Mouse (Mus musculus): ENCODE results near the gene Ndufaf3. TPM values are rescaled to one million over a fixed set of nuclear protein-coding genes. Genes with fewer than 3 reads are reported as not detected.

The Ndufaf3 gene
- polyA plus RNA-seq, 1 experiment from 2014 or later, result 65.9 TPM

GRCm38 (mm10) chr9:108568511-108568921, 1.3 kb upstream of the Ndufaf3 start:
- peak overlapping the region; percentile 86 for H3K4me3 ChIP-seq (ENCODE audit: low read length)
- peak overlapping the region; percentile 80; the same call in 1 of the 2 replicates for H3K9ac ChIP-seq (ENCODE audit: low read length)
- peaks cover 37% of the 10 kb centered on the region for H3K36me3 ChIP-seq (ENCODE audit: control insufficient read depth, insufficient read depth)
- no peaks in the 10 kb centered on the region for H3K9me3 ChIP-seq (replicated peaks; ENCODE audit: control insufficient read depth, low read length)
- WGBS, result 67% methylated on average over 17 of the region's 17 CpGs
- H3K4me2 ChIP-seq (ENCODE audit: low read depth, low read length), result peak overlapping the region; percentile 100
- H3K27me3 ChIP-seq (ENCODE audit: control insufficient read depth, insufficient read depth, low read length), result no peaks in the 10 kb centered on the region
- H3K4me1 ChIP-seq (ENCODE audit: control insufficient read depth, insufficient read depth, low read length), result peaks cover 31% of the 10 kb centered on the region
- ATAC-seq (replicated peaks; ENCODE audit: extremely low read depth, insufficient read depth, low FRiP score), result no peak
- peak overlapping the region; percentile 98; the same call in 1 of the 2 replicates for H3K27ac ChIP-seq (ENCODE audit: low read length)

DNA sequence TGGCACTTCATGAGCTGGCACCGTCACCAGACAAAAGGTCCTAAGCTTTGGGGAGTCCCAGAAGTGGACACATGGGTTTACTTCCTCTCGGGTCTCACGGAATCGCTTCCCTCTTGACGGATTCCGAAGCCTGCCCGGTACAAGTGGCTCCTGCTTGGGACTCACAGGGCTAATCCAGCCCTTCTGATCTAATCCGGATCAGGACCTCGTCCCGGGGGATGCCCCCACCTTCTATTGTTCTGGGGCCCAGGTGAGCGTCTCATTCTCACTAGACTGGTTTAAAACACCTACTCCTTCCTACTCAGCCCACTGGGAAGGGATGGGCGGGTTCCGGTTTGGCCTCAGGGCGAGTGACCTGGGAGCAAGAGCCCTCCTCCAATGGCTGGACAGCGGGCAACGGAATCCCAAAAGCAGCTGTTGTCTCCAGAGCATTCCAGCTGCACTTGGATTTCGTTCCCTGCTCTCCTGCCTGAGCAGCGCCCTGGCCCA, 741 bp upstream of the Ndufaf3 start:
- peak overlapping the region; percentile 100 for H3K4me2 ChIP-seq (ENCODE audit: low read depth, low read length)
- no peaks in the 10 kb centered on the region for H3K9me3 ChIP-seq (replicated peaks; ENCODE audit: control insufficient read depth, low read length)
- WGBS, result 10% methylated on average over 18 of the region's 18 CpGs
- H3K4me1 ChIP-seq (ENCODE audit: control insufficient read depth, insufficient read depth, low read length), result peaks cover 31% of the 10 kb centered on the region
- H3K27ac ChIP-seq (ENCODE audit: low read length), result peak overlapping the region; percentile 98
- peaks cover 35% of the 10 kb centered on the region for H3K36me3 ChIP-seq (ENCODE audit: control insufficient read depth, insufficient read depth)
- peak overlapping the region; percentile 80 for H3K9ac ChIP-seq (ENCODE audit: low read length)
- peak overlapping the region; percentile 86 for H3K4me3 ChIP-seq (ENCODE audit: low read length)
- no peaks in the 10 kb centered on the region for H3K27me3 ChIP-seq (ENCODE audit: control insufficient read depth, insufficient read depth, low read length)
- ATAC-seq (replicated peaks; ENCODE audit: extremely low read depth, insufficient read depth, low FRiP score), result no peak

- WGBS, result 10% methylated on average over 35 of the region's 35 CpGs
- peak; percentile 0; the same call in 1 of the 2 replicates for ATAC-seq (replicated peaks; ENCODE audit: extremely low read depth, insufficient read depth, low FRiP score)
- Histone ChIP-seq H3K9me3 (replicated peaks; ENCODE audit: control insufficient read depth, low read length) (no peaks in the 10 kb centered on the region), H3K4me3 (ENCODE audit: low read length) (peak overlapping the region; percentile 86), H3K9ac (ENCODE audit: low read length) (peak overlapping the region; percentile 80), H3K27me3 (ENCODE audit: control insufficient read depth, insufficient read depth, low read length) (no peaks in the 10 kb centered on the region), H3K36me3 (ENCODE audit: control insufficient read depth, insufficient read depth) (peaks cover 29% of the 10 kb centered on the region), H3K4me2 (ENCODE audit: low read depth, low read length) (peak overlapping the region; percentile 100), H3K27ac (ENCODE audit: low read length) (peak overlapping the region; percentile 98), H3K4me1 (ENCODE audit: control insufficient read depth, insufficient read depth, low read length) (peaks cover 37% of the 10 kb centered on the region)
Observed at GRCm38 (mm10) chr9:108565881-108566814, 1.1 kb downstream of the Ndufaf3 start.

DNA sequence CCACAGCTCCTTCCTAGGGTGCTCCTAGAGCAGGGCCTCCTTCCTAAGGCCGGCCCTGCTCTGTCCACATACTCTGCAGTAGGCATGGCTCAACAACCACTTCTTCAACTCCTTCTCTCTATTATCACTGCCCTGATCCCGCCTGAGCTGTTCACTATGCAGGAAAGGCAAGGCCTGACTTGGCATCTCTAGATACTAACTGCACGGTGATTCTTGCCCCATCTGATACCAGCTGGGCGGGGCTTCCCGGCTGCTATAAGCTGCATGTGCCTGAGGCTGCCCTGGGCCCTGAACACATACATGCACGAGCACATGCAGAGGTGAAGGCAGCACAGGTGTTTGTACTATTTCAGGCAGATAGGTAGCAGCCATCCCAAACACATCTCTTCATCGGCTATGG, 3.1 kb downstream of the Ndufaf3 start:
- no peaks in the 10 kb centered on the region for H3K9me3 ChIP-seq (replicated peaks; ENCODE audit: control insufficient read depth, low read length)
- ATAC-seq (replicated peaks; ENCODE audit: extremely low read depth, insufficient read depth, low FRiP score), result no peak
- peaks cover 34% of the 10 kb centered on the region for H3K36me3 ChIP-seq (ENCODE audit: control insufficient read depth, insufficient read depth)

DNA sequence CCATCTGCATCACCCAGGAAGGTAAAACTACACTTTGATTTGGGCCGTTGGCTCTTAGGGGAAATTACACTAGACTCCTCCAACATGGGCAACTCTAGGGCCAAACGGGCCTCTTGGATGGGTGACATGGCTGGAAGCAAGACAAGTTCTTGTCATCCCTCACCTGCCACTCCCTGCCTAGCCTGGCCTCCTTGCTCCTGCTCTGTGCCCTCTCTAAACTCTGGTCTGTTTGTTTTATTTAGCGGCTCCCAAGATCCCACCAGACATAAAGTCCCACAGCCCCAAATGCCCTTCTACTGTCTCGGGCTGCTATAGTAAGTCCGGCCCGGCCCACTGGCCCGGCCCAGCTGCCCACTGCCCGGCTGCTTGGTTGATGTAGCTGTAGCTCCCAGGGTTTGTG, 3.6 kb downstream of the Ndufaf3 start:
- 89% methylated on average over 8 of the region's 8 CpGs for WGBS
- no peak overlapping the region for H3K4me2 ChIP-seq (ENCODE audit: low read depth, low read length)
- ATAC-seq (replicated peaks; ENCODE audit: extremely low read depth, insufficient read depth, low FRiP score), result no peak
- H3K36me3 ChIP-seq (ENCODE audit: control insufficient read depth, insufficient read depth), result peaks cover 38% of the 10 kb centered on the region
- H3K9ac ChIP-seq (ENCODE audit: low read length), result no peak overlapping the region
- H3K4me1 ChIP-seq (ENCODE audit: control insufficient read depth, insufficient read depth, low read length), result peaks cover 23% of the 10 kb centered on the region
- no peaks in the 10 kb centered on the region for H3K27me3 ChIP-seq (ENCODE audit: control insufficient read depth, insufficient read depth, low read length)
- no peaks in the 10 kb centered on the region for H3K9me3 ChIP-seq (replicated peaks; ENCODE audit: control insufficient read depth, low read length)
- H3K27ac ChIP-seq (ENCODE audit: low read length), result no peak overlapping the region
- no peak overlapping the region for H3K4me3 ChIP-seq (ENCODE audit: low read length)

More for the DNA sequence above, 3.1 kb downstream of the Ndufaf3 start:
- Histone ChIP-seq H3K4me1 (ENCODE audit: control insufficient read depth, insufficient read depth, low read length) (peaks cover 28% of the 10 kb centered on the region), H3K27me3 (ENCODE audit: control insufficient read depth, insufficient read depth, low read length) (no peaks in the 10 kb centered on the region), H3K9ac (ENCODE audit: low read length) (no peak overlapping the region), H3K27ac (ENCODE audit: low read length) (no peak overlapping the region), H3K4me3 (ENCODE audit: low read length) (no peak overlapping the region), H3K4me2 (ENCODE audit: low read depth, low read length) (no peak overlapping the region)
- 90% methylated on average over 7 of the region's 7 CpGs for WGBS

- no peaks in the 10 kb centered on the region for H3K9me3 ChIP-seq (replicated peaks; ENCODE audit: control insufficient read depth, low read length)
- no peaks in the 10 kb centered on the region for H3K27me3 ChIP-seq (ENCODE audit: control insufficient read depth, insufficient read depth, low read length)
- WGBS, result under 1% methylated on average over 52 of the region's 53 CpGs
- peak within 1 kb of the TSS; percentile 81 for H3K27ac ChIP-seq (ENCODE audit: low read length)
- ATAC-seq (replicated peaks; ENCODE audit: extremely low read depth, insufficient read depth, low FRiP score), result peak; percentile 98
- peaks cover 57% of the 10 kb centered on the region for H3K36me3 ChIP-seq (ENCODE audit: control insufficient read depth, insufficient read depth)
- peak within 1 kb of the TSS; percentile 87 for H3K9ac ChIP-seq (ENCODE audit: low read length)
- peaks cover 9% of the 10 kb centered on the region for H3K4me1 ChIP-seq (ENCODE audit: control insufficient read depth, insufficient read depth, low read length)
- H3K4me2 ChIP-seq (ENCODE audit: low read depth, low read length), result peak within 1 kb of the TSS; percentile 88
- peak within 1 kb of the TSS; percentile 75 for H3K4me3 ChIP-seq (ENCODE audit: low read length)
Observed at GRCm38 (mm10) chr9:108560227-108560841, 6.9 kb downstream of the Ndufaf3 start, which contains the start of gene Impdh2. TSS of gene Impdh2 (plus strand) at chr9:108560286.

DNA sequence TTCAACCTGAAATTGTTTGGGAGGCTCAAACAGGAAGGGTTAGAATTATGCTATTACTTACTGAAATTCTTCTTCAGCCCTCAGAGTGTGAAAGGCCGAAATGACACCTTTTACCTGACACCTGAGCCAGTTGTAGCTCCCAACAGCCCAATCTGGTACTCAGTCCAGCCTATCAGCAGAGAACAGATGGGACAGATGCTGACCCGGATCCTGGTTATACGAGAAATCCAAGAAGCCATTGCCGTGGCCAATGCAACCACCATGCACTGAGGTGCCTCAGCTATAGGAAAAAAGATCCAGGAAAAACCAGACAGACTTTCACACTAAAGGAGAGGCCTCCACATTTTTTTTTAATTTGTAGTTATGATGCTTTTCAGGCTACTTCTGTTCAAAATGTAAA, 8.1 kb downstream of the Ndufaf3 start:
- no peak overlapping the region for H3K4me2 ChIP-seq (ENCODE audit: low read depth, low read length)
- 83% methylated on average over 4 of the region's 4 CpGs for WGBS
- H3K4me1 ChIP-seq (ENCODE audit: control insufficient read depth, insufficient read depth, low read length), result peaks cover 9% of the 10 kb centered on the region
- ATAC-seq (replicated peaks; ENCODE audit: extremely low read depth, insufficient read depth, low FRiP score), result no peak
- no peaks in the 10 kb centered on the region for H3K9me3 ChIP-seq (replicated peaks; ENCODE audit: control insufficient read depth, low read length)
- H3K27ac ChIP-seq (ENCODE audit: low read length), result no peak overlapping the region
- no peaks in the 10 kb centered on the region for H3K27me3 ChIP-seq (ENCODE audit: control insufficient read depth, insufficient read depth, low read length)
- no peak overlapping the region for H3K4me3 ChIP-seq (ENCODE audit: low read length)
- peaks cover 57% of the 10 kb centered on the region for H3K36me3 ChIP-seq (ENCODE audit: control insufficient read depth, insufficient read depth)
- no peak overlapping the region for H3K9ac ChIP-seq (ENCODE audit: low read length)

GRCm38 (mm10) chr9:108546875-108547274, 20.4 kb downstream of the Ndufaf3 start:
- ATAC-seq (replicated peaks; ENCODE audit: extremely low read depth, insufficient read depth, low FRiP score), result no peak

GRCm38 (mm10) chr9:108545986-108546385, 21.2 kb downstream of the Ndufaf3 start:
- no peak overlapping the region for H3K4me3 ChIP-seq (ENCODE audit: low read length)
- H3K27ac ChIP-seq (ENCODE audit: low read length), result no peak overlapping the region
- no peaks in the 10 kb centered on the region for H3K27me3 ChIP-seq (ENCODE audit: control insufficient read depth, insufficient read depth, low read length)
- H3K9me3 ChIP-seq (replicated peaks; ENCODE audit: control insufficient read depth, low read length), result no peaks in the 10 kb centered on the region
- no peaks in the 10 kb centered on the region for H3K4me1 ChIP-seq (ENCODE audit: control insufficient read depth, insufficient read depth, low read length)
- no peak for ATAC-seq (replicated peaks; ENCODE audit: extremely low read depth, insufficient read depth, low FRiP score)
- WGBS, result 92% methylated on average over 3 of the region's 3 CpGs
- H3K9ac ChIP-seq (ENCODE audit: low read length), result no peak overlapping the region
- peaks cover 63% of the 10 kb centered on the region for H3K36me3 ChIP-seq (ENCODE audit: control insufficient read depth, insufficient read depth)
- H3K4me2 ChIP-seq (ENCODE audit: low read depth, low read length), result no peak overlapping the region

More at GRCm38 (mm10) chr9:108546875-108547274, 20.4 kb downstream of the Ndufaf3 start:
- no peak overlapping the region for H3K4me2 ChIP-seq (ENCODE audit: low read depth, low read length)
- no peak overlapping the region for H3K4me3 ChIP-seq (ENCODE audit: low read length)
- H3K36me3 ChIP-seq (ENCODE audit: control insufficient read depth, insufficient read depth), result peaks cover 58% of the 10 kb centered on the region
- 86% methylated on average over 1 of the region's 1 CpGs for WGBS
- H3K27ac ChIP-seq (ENCODE audit: low read length), result no peak overlapping the region
- H3K9me3 ChIP-seq (replicated peaks; ENCODE audit: control insufficient read depth, low read length), result no peaks in the 10 kb centered on the region
- H3K9ac ChIP-seq (ENCODE audit: low read length), result no peak overlapping the region
- no peaks in the 10 kb centered on the region for H3K4me1 ChIP-seq (ENCODE audit: control insufficient read depth, insufficient read depth, low read length)
- H3K27me3 ChIP-seq (ENCODE audit: control insufficient read depth, insufficient read depth, low read length), result no peaks in the 10 kb centered on the region
